Mouse (Mus musculus) retina, embryonic 14.5 days (tissue): ENCODE data around the gene Rbmx.

Experiments
- DNase-seq: peaks from one replicate; pipeline ENCODE4 v3.0.0-alpha.2; 2015; ENCODE audit warnings: low spot score

Rbmx gene

DNA sequence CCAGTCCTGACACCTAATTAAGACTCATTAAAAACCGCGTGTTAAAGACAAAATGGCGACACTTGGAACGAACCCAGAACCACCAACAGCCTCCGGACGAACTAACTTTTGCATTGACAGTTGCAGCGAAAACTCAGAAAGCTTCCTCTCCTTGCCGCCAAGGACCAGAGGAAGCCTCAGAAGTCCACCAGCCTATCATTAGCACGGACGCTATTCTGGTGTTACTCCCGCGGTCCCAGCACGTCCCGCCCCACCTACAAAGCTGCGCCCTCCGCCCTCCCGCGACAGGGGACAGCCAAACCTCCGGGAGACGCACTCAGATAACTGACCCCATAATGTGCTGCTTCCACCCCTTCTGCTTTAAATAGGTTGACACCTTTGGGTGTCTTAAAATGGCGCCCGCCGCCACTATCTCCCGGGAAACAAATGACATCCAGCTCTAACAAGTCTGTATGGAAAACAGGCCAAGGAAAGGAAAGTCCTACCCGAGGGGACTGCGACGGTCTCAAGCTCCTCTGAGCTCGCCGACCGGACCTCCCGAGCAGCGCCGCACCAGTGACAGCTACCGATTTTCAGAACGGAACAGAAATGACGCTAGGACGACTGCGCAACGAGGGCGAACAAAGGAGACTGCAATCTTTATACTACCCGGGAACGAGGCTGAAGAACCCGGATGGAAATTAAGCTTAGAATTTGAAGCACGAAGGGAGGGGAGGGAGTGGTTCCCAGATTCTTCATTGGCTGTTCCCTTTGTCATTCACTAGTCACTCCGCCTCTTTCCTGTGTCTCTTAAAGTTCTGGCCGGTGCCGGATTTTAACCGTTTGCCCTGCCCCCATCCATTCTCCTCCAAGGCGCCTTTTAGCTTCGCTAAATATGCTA is at the start of gene Rbmx:
Gene Rbmx (minus strand): TSS at position 670 of the 880 bp plus-strand sequence.
- peak; percentile 94 for DNase-seq

DNA sequence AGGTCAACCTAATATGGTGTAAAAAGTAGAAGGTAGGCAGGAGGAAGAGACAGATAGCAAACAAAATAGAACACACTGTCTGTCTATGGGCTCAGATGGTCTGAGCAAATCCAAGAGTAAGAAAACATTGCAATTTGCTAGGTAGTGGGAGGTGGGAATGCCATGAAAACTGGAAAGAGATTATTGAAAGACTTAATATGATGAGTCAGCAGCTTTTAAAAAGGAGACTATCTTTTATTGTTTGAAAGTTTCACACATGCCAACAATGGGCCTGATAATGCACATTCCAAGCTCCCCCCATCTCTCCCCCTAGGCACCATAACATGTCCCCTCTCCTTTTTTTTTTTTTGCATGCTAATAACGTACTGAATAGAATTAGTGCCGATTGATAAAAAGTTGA is 41.1 kb upstream of the Rbmx start:
- no peak for DNase-seq

DNA sequence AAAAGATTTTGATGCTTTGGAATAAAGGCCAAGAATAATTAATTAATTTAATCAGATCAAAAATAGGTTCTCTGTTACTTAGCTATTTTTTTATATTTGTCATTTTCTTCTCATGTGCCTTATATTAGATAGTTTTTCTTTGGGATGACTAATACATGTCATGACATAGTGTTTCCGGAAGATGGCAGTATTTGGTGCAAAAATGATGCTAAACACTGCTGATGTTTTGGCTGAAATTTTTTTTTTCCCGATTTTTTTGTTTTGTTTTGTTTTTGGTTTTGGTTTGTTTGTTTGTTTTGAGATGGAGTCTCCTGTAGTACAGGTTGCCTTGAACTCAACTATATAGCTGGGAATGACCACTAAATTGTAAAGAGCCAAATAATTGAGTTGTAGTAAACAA is 38.8 kb upstream of the Rbmx start:
- peak; percentile 55 for DNase-seq

DNA sequence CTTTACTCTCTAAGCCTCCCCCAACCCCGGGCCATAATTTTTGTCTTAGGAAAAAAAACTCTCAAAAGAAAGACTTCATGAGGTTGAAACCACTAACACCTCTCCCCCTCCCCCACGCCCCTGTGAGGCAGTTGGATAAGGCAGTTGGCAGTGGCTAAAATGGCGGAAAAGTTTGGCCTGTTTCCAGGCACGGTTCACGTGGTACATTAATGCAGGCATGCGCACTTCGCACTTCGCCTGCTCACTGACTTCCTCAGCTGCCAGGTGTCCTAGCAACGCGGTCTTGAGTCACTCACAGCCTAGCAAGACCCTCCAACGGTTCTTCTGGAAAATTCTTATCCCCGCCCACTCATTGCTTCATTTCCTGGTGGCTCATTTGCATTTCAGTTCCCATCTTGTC is 15.9 kb upstream of the Rbmx start, which contains the start of gene Gm364:
Gene Gm364 (plus strand): TSS at position 386 of the 400 bp plus-strand sequence.
- DNase-seq = no peak

DNA sequence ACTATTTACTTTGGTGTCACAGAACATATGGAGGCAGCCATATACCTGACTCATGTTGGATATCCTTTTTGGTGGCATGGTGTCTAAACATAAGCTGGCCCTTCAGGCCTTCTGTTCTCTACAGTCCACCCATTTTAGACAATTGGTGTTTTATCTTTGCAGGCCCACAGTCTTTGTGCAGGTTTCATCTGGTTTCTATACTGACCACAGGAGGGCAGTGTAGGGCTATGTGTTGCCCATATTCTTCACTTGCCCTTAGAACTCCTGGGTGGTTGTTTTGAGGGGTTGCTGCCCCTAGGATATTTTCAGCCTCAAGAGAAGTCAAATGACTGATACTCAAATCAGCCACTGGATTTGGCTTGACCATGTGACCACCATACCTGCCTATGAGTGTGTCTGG is 10.8 kb upstream of the Rbmx start:
- DNase-seq = peak; percentile 59

DNA sequence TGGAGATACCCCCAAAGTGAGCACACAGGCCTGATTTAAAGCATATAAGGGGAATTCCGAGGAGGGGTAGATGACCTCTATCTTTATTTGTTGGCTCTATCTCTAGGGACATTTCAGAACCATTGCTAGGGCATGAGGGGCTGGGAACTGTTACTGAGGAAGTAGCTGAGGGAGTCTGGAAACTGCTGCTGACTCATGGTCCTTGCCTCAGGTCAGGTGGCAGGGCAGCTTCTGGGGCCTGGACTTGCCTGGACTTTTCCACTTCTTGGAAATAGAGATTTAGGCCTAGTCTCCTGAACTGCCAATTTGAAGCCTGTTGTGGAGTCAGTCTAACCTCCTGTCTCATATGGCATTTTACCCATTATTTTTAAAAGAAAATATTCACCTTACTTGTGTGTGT is 8.6 kb upstream of the Rbmx start:
- DNase-seq = no peak

DNA sequence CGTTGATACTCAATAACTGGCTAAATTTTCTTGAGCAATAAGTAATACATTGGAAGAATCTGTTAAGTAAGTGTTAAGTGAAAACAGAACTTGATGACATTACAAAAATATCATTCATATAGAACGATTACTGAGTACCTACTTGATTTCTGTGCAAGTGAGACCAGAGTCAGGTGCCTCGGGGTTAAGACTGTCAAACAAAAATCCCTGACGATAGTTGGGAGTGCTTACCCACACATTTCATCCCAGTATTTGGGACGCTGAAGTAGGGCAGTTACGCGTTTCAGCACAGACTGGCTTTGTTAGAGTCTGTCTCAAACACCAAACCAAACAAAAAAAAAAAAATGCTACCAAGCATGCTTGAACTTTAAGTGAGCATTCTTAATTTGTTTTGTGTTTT is 576 bp upstream of the Rbmx start:
- peak; percentile 31 for DNase-seq

DNA sequence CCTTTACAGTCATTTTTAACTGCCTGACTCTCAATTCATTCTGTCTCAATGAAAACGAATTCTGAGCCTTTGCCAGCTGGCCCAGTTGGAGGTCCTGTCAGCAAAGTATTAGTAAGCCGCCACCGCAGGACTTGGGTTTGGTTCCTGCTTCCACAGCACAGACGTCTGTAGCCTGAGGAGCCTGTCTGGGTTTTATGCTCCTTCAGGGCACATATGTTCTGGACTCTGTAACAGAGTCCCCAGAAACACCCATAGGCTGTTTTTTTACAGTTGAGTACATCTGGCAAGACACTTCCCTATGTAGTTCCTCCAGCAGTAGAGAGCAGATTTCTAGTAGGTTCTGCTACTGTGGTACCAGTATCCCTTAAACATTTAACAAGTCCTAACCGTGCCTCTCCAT is 11.9 kb downstream of the Rbmx start:
- no peak for DNase-seq

DNA sequence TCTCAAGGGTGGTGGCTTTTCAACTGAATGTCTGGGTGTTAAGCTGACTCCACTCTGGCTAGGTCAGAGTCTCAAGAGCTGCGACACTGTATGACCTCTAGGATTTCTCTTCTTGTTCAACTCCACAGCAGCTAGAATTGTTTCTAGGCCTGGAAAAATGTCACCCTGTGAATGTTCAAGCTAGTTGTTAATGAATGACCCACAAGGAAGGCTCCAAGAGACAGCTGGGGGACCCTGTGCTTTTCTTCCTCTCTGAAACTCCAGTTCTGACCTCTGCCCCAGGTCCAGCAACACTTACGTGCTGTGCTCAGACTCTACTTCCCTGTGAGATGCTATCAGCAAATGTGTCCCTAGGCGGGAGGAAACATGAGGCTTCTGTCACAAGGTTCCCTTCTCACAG is 14.3 kb downstream of the Rbmx start:
- no peak for DNase-seq

DNA sequence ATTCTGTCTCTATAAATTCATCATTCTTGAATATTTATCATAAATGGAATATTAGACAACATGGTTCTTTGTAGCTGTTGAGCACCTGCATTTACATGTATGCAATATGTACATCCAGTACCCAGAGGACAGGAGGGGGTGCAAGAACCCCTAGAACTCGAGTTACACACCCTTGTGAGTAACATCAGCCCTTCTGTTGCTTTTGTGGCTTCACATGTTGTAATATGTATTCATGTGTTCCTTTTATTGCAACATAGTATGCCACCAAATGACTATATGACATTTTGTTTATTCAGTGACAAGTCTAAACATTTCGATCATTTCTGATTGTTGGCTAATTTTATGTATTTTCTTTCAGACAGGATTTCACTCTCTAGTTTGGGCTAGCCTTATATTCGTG is 15.7 kb downstream of the Rbmx start:
- no peak for DNase-seq

DNA sequence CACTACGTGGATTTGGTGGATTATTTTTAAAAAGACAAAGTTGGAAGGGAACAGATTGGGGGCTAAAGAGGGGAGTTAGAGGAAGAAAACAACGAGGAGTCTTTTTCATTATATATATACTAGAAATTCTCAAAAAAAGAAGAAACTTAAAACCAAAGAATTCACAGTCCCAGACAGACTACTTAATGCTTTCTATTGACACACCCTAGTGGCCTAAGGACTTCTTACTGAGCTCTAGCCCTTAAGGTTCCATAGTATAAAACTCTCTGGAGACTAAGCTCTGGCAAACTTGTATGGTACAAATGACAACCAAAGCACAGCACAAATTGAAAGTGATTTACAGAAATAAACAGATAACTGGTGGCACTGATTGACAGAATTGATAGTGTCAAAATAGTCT is 18.8 kb downstream of the Rbmx start:
- DNase-seq = no peak

DNA sequence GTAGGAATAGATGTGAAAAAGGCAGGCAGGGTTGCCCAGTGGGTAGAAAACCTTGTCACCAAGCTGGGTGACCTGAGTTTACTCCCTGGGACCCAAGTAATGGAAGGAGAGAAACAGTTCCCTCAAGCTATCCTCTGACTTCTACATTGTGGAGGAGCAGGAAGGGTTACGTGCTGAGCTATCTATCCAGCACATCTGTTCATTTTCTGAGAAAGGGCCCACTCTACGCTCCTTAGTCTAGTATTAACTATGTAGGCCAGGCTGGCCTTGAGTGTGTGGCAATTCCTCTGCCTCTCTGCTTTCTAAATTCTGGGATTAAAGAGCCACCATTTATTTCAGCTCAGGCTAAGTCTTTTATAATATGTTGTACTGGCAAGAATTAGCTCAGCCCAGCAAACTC is 19.3 kb downstream of the Rbmx start:
- no peak for DNase-seq

DNA sequence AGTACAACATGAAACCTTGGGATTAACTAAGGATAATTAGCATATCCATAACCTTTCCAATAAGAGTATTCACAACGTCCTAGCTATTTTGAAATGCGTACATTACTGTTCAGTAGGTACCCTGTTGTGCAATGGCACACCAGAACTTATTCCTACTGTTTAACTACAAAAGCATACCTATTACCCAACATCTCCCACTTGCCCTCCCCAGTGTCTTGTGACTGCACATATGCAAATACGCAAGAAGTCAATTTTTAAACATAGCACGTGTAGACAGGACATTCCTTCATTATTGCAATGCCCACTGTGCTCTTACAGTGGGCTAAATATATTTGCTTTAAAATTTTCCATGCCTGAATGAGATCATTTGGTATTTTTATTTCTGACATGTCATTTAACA is 19.9 kb downstream of the Rbmx start:
- DNase-seq = no peak

DNA sequence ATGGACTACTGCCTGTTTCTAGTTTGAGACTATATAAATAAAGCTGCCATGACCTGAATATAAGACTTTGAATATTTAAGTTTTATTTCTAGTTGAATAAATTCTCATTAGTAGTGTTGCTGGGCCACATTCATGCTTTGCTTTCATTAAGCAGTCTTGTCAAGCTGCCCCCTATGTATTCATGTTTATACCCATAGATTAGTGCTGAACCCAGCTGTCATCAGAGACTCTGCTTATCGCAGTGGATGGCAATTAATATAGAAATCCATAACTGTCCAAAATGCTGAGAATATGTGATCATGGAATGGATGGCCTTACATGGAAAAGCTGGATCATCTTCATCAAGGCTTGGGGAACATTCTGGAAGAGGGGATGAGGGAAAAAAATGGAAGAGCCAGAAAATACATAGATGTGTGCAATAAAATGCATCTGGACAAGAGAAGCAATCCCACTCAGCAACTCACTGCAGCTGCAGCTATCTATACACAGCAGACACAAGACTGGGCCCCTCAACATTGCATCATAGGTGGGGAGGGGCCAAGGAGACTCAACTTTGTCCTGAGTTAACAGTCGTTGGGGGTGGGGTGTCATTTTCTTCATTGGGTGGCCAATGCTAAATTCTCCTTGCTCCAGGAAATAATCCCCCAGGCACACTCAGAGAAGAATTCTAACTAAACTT is 27.8 kb downstream of the Rbmx start:
- no peak for DNase-seq

DNA sequence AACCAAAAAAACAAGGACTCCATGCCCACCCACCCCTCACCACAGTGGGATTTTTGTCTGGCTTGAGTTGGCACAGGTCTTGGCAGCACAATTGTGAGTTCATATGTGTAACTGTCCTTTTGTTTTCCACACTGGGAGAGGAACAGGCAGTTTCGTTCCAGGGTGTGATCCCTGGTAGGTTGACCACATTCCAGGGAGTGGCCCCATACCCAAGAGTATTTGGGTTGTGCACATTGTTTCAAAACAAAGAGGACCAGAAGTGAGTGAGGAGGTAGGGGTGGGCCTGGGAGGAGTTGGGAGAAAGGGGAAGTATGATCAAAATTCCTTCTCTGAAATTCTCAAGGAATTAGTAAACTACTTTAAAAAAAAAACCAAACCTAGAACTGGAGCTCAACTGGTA is 33.5 kb downstream of the Rbmx start:
- DNase-seq = no peak

DNA sequence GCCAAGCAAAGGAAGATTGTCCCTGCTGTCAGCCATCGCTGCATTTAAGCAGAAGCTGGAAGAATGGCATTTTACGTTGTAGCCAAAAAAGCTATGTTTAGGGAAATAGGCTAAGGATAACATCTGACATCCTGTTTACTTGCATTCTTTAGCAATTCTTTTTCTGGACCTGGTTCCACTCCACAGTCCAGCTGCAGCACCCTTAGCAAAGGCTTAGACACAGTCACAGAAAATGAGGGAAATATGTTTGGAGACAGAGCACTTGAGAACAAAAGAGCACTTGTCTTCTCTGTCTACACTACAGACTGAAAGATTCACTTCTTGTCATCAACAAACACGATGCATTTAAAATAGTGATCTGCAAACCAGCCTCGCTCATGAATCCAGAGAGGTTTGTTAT is 53.6 kb downstream of the Rbmx start:
- no peak for DNase-seq

DNA sequence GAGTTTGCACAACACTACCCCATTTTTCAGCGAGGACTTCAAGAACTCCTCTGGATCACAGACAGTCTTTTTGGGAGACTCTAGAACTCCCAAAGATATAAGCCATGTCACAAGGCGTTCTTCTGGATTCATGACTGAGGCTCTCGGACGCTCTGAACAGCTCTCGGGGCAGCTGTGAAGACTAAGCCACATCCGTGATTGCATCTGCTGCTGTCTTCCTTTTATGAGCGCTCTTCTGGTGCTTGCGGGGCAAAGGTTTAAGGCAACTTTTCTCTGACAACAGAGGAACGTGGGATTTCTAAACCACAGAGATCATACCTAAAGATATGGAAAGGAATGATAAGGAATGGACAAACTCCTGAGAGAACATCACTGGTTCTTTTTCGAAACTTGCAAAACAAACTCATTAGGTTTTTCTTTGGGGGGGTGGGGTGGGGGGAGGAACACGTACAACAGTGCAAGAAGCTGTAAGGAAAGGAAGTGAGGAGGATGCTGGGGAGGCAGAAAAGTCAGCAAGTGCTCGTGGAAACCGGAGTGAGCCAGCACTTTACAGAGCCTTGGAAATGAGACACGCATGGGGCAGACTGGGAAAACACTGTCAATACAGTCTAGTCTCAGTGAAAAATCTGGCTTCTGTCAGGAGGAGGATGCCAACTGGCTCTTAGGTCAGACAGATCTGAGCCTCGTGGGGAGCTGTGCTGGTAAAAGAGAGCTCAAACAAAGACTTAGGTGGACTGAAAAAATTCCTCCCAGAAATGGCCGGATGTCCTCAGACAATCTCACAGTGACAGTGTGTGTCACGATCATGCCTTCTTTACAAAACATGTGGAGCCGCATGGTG is 54.2 kb downstream of the Rbmx start, which contains the start of gene Arhgef6:
Gene Arhgef6 (minus strand): TSS at position 359 of the 841 bp plus-strand sequence.
- DNase-seq = no peak

DNA sequence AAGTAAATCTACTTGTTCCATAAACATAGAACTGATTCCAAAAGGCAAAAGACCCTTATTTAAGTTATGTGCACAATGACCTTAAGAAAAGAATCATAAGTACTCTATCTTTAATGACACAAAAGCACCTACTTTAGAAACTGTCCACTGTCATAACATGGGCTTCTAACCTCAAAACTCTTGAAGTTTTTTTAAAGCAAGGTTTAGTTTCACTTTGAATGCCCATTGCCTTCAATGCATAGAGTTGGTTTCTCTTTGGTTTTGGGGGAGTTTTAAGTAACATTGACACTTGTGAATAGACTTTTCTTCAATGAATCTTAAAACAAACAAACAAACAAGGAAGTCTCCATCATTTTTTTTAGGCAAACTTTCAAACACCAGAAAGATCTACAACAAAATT is 55.3 kb downstream of the Rbmx start:
- DNase-seq = no peak

DNA sequence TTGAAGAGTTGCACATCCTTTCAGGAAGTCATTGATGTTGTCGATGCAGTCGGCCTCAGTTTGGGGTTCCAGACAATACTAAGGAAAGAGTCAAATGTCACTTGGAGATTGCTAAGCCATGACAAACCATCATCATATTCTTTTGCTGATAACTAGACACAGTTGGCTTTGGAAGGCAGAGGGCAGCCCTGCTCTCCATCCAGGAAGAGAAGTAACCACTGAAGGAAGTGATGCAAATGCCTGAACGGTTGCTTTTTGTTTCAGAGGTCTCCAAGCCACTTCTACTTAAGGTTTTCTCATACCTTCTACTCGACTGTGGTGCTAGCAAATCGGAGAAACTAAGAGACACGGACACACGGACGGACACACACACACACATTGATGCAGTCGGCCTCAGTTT is 55.9 kb downstream of the Rbmx start:
- DNase-seq = no peak

DNA sequence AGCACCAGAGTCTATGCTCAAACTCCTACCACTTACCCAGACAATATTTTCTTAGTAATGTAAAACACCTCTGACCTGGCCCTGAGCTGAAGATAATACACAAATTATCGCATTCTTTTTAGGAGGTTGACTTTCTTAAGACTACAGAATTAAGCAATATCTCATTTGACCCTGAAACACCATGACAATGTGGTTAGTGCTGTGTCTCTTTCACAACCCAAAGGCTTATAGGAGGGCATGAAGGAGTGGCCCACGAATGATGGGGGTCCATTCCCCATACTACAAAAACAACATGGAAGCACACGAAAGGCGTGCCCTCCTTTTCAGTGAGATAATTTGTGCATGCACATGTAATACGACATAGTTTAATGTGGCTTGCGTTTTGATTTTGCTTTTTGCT is 57.5 kb downstream of the Rbmx start:
- no peak for DNase-seq
